Comparison of ENCODE assay signal across 8 mouse cellular contexts in genomic region chr1:91017111-91017758, GRCm38 (mm10). TPM values are rescaled to one million over a fixed set of nuclear protein-coding genes. Genes with fewer than 3 reads are reported as not detected.
DNase-seq lines count a peak whose midpoint lies in the region; ATAC-seq lines count a peak whose summit lies in the region.

No protein-coding gene starts in this region.

- peak; percentile 52 for DNase-seq in gastrocnemius, postnatal 14 days
- no peak for DNase-seq in gastrocnemius, adult 8-10 months (ENCODE audit: low spot score in 2 of 2)
- DNase-seq in embryonic facial prominence, embryonic 10.5 days (ENCODE audit: low spot score), result peak; percentile 53
- DNase-seq in kidney, postnatal 10 days, result peak; percentile 70
- DNase-seq in left cerebral cortex, adult 11 months (ENCODE audit: low spot score), result no peak
- DNase-seq in B cell, adult 2 months, result no peak

- ATAC-seq in heart, embryonic 16.5 days (replicated peaks; ENCODE audit: extremely low read depth, insufficient read depth, low FRiP score), result peak; percentile 46
- no peak for ATAC-seq in midbrain, embryonic 12.5 days (ENCODE audit: low FRiP score, low read depth)

- H3K9ac ChIP-seq in heart, embryonic 16.5 days (ENCODE audit: low read length), result peak overlapping the region; percentile 67
- peak overlapping the region; percentile 24; the same call in 1 of the 2 replicates for H3K9ac ChIP-seq in midbrain, embryonic 12.5 days (replicated peaks)

- intact Hi-C loops in gastrocnemius, postnatal 14 days (cut with DNase I; ENCODE audit: low total_unique reads), result no loop called here

- no peaks in the 10 kb centered on the region for H3K27me3 ChIP-seq in embryonic facial prominence, embryonic 10.5 days (replicated peaks; ENCODE audit: low read depth, poor library complexity, severe bottlenecking)
- H3K27me3 ChIP-seq in heart, embryonic 16.5 days (ENCODE audit: control insufficient read depth, insufficient read depth, low read length), result no peaks in the 10 kb centered on the region
- H3K27me3 ChIP-seq in midbrain, embryonic 12.5 days, result no peaks in the 10 kb centered on the region

- H3K4me1 ChIP-seq in embryonic facial prominence, embryonic 10.5 days, result peaks cover 37% of the 10 kb centered on the region
- H3K4me1 ChIP-seq in heart, embryonic 16.5 days (ENCODE audit: control insufficient read depth, insufficient read depth, low read length), result peaks cover 58% of the 10 kb centered on the region
- H3K4me1 ChIP-seq in midbrain, embryonic 12.5 days, result peaks cover 9% of the 10 kb centered on the region

- H3K9me3 ChIP-seq in embryonic facial prominence, embryonic 10.5 days, result no peaks in the 10 kb centered on the region
- H3K9me3 ChIP-seq in heart, embryonic 16.5 days (replicated peaks; ENCODE audit: control insufficient read depth, low read length), result no peaks in the 10 kb centered on the region
- no peaks in the 10 kb centered on the region for H3K9me3 ChIP-seq in midbrain, embryonic 12.5 days

- H3K4me3 ChIP-seq in embryonic facial prominence, embryonic 10.5 days, result peak overlapping the region; percentile 32
- H3K4me3 ChIP-seq in heart, embryonic 16.5 days (ENCODE audit: low read length), result peak overlapping the region; percentile 18
- no peak overlapping the region for H3K4me3 ChIP-seq in midbrain, embryonic 12.5 days

- H3K36me3 ChIP-seq in embryonic facial prominence, embryonic 10.5 days (replicated peaks), result peaks cover 9% of the 10 kb centered on the region
- H3K36me3 ChIP-seq in heart, embryonic 16.5 days (ENCODE audit: control insufficient read depth, insufficient read depth), result peaks cover 12% of the 10 kb centered on the region
- no peaks in the 10 kb centered on the region for H3K36me3 ChIP-seq in midbrain, embryonic 12.5 days

- peak overlapping the region; percentile 52 for H3K4me2 ChIP-seq in heart, embryonic 16.5 days (ENCODE audit: low read depth, low read length)
- peak overlapping the region; percentile 37 for H3K4me2 ChIP-seq in midbrain, embryonic 12.5 days (replicated peaks)

- 12% methylated on average over 20 of the region's 20 CpGs for WGBS in embryonic facial prominence, embryonic 10.5 days
- WGBS in heart, embryonic 16.5 days, result 8% methylated on average over 20 of the region's 20 CpGs
- 13% methylated on average over 20 of the region's 20 CpGs for WGBS in midbrain, embryonic 12.5 days

- peak overlapping the region; percentile 72 for H3K27ac ChIP-seq in embryonic facial prominence, embryonic 10.5 days (replicated peaks)
- peak overlapping the region; percentile 98 for H3K27ac ChIP-seq in heart, embryonic 16.5 days (ENCODE audit: low read length)
- no peak overlapping the region for H3K27ac ChIP-seq in midbrain, embryonic 12.5 days (replicated peaks)

RNA-seq across cellular contexts. Expression of gene Lrrfip1, which starts 18.7 kb away (rescaled TPM):
- total RNA-seq in gastrocnemius, postnatal 14 days (2021), result 100 to 1,000 TPM; 202 to 236 TPM
- total RNA-seq in gastrocnemius, adult 8-10 months (2022), result 100 to 1,000 TPM; 104 to 126 (median 123) TPM
- 22.5 and 25.7 TPM in 2 replicates for polyA plus RNA-seq in embryonic facial prominence, embryonic 10.5 days (2016; fragmentation: Nextera tagmentation; extraction: Ambion mirVana)
- 156 TPM in 2 replicates for polyA plus RNA-seq in heart, embryonic 16.5 days (2015; fragmentation: Nextera tagmentation; extraction: Ambion mirVana)
- polyA plus RNA-seq in midbrain, embryonic 12.5 days (2016; fragmentation: Nextera tagmentation; extraction: Ambion mirVana), result 18.7 and 19.8 TPM in 2 replicates

RNA-seq across cellular contexts. Expression of gene Rab17, which starts 47.8 kb away (rescaled TPM):
- under 1 TPM in 1 of 2 experiments, not detected in 1; 0.31 TPM for total RNA-seq in gastrocnemius, postnatal 14 days (2021)
- not detected for total RNA-seq in gastrocnemius, adult 8-10 months (2022)
- 0.39 and 0.44 TPM in 2 replicates for polyA plus RNA-seq in embryonic facial prominence, embryonic 10.5 days (2016; fragmentation: Nextera tagmentation; extraction: Ambion mirVana)
- polyA plus RNA-seq in heart, embryonic 16.5 days (2015; fragmentation: Nextera tagmentation; extraction: Ambion mirVana), result 3.8 and 4.6 TPM in 2 replicates
- polyA plus RNA-seq in midbrain, embryonic 12.5 days (2016; fragmentation: Nextera tagmentation; extraction: Ambion mirVana), result not detected in 2 replicates

Comparison
In these comparisons a context has a peak if more than half of its experiments do, and no peak if none do; other contexts are left out.
1. DNase-seq: peak in gastrocnemius, postnatal 14 days (single experiment), embryonic facial prominence, embryonic 10.5 days (single experiment) and kidney, postnatal 10 days (single experiment); none in gastrocnemius, adult 8-10 months (0 of 2), left cerebral cortex, adult 11 months (single experiment) and B cell, adult 2 months (0 of 2).